Mouse (Mus musculus) kidney, postnatal 0 days (tissue): ENCODE measurements around the gene Rpusd2. TPM values are rescaled to one million over a fixed set of nuclear protein-coding genes. Genes with fewer than 3 reads are reported as not detected.

Experiments used
- ATAC-seq: fragments of 200-750 bp; cut with Nextera tagmentation; replicated peaks from 2 replicates; pipeline ENCODE4 v1.8.0; 2017; ENCODE audit warnings: low read depth, moderate number of reproducible peaks, moderate TSS enrichment, moderate library complexity; ENCODE audit not compliant: low FRiP score
- DNase-seq: peaks from one replicate; pipeline ENCODE4 v3.0.0-alpha.2; 2016; ENCODE audit warnings: low spot score
- H3K27ac ChIP-seq: fragments of 300-500 bp; sonication (generic); 2 replicates; pipeline ENCODE4 v1.5.1; 2014; ENCODE audit warnings: mild to moderate bottlenecking
- H3K27me3 ChIP-seq: fragments of 300-500 bp; sonication (generic); 2 replicates; pipeline ENCODE4 v1.6.1; 2014; ENCODE audit warnings: low read length, mixed read lengths; ENCODE audit not compliant: insufficient read depth
- H3K36me3 ChIP-seq: fragments of 300-500 bp; sonication (generic); 2 replicates; pipeline ENCODE4 v1.6.1; 2014; ENCODE audit warnings: low read length, mixed read lengths; ENCODE audit not compliant: insufficient read depth
- H3K4me1 ChIP-seq: fragments of 300-500 bp; sonication (generic); replicated peaks from 2 replicates; pipeline ENCODE4 v1.6.1; 2014; ENCODE audit warnings: antibody characterized with exemption, low read length, mixed read lengths; ENCODE audit not compliant: insufficient read depth
- H3K4me2 ChIP-seq: fragments of 300-500 bp; sonication (generic); 2 replicates; pipeline ENCODE4 v1.6.1; 2014; ENCODE audit warnings: mild to moderate bottlenecking, low read length, moderate library complexity, mixed read lengths
- H3K4me3 ChIP-seq: fragments of 300-500 bp; sonication (generic); replicated peaks from 2 replicates; pipeline ENCODE4 v1.5.1; 2014; ENCODE audit warnings: low read depth, low read length
- H3K9ac ChIP-seq: fragments of 300-500 bp; sonication (generic); 2 replicates; pipeline ENCODE4 v1.6.1; 2014; ENCODE audit warnings: low read depth, low read length
- H3K9me3 ChIP-seq: fragments of 300-500 bp; sonication (generic); replicated peaks from 2 replicates; pipeline ENCODE4 v1.6.1; 2016; ENCODE audit warnings: low read length, inconsistent platforms, mixed read lengths
- CTCF ChIP-seq: IDR thresholded peaks from 2 replicates; pipeline ENCODE4 v1.5.1; 2016; ENCODE audit warnings: antibody characterized with exemption, low read depth, mild to moderate bottlenecking, moderate library complexity
- WGBS: fragments of 180-500 bp; shearing (Covaris S2); extraction: QIAGEN DNeasy Blood & Tissue Kit; methylation state at CpG from one replicate; pipeline ENCODE4 v1.1.7; 2014; 5-methylcytosine and 5-hydroxymethylcytosine counted together
- polyA plus RNA-seq: library from polyadenylated mRNA; unstranded; fragments of >200 nt; fragmentation: Nextera tagmentation; extraction: Ambion mirVana; gene quantifications from 2 replicates; pipeline ENCODE4 v1.2.1, GENCODE M21; 2015

Gene Rpusd2
- polyA plus RNA-seq, 1 experiment from 2014 or later = 2.8 TPM

- Histone ChIP-seq H3K36me3 (0 out of 2 replicates have a peak, but pooled peaks cover 12% of the 10 kb centered on the region), H3K9ac (no peak overlapping the region), H3K27ac (no peak overlapping the region), H3K9me3 (no peaks in the 10 kb centered on the region), H3K4me2 (no peak overlapping the region), H3K27me3 (no peaks in the 10 kb centered on the region), H3K4me3 (no peak overlapping the region), H3K4me1 (peaks cover 5% of the 10 kb centered on the region)
- ATAC-seq (no peak), DNase-seq (no peak)
- WGBS = 89% methylated on average over 4 of the region's 4 CpGs
- TF ChIP-seq CTCF = no peak
Observed at GRCm38 (mm10) chr2:119026951-119027350, 7.6 kb upstream of the Rpusd2 start.

- under 1% methylated on average over 28 of the region's 28 CpGs for WGBS
- ATAC-seq (peak; percentile 97), DNase-seq (peak; percentile 99)
- Histone ChIP-seq H3K4me1 (peaks cover 5% of the 10 kb centered on the region), H3K9ac (peak within 1 kb of the TSS; percentile 66), H3K36me3 (0 out of 2 replicates have a peak, but pooled peaks cover 6% of the 10 kb centered on the region), H3K4me2 (peak within 1 kb of the TSS; percentile 88), H3K27ac (peak within 1 kb of the TSS; percentile 3; the same call in 1 of the 2 replicates), H3K27me3 (no peaks in the 10 kb centered on the region), H3K9me3 (no peaks in the 10 kb centered on the region), H3K4me3 (peak within 1 kb of the TSS; percentile 56)
- TF ChIP-seq CTCF = no peak
Observed at GRCm38 (mm10) chr2:119028941-119029551, 5.5 kb upstream of the Rpusd2 start, which contains the start of gene Ccdc32. Gene Ccdc32, minus strand, starts transcription at chr2:119029393.

GRCm38 (mm10) chr2:119032191-119032590 lies 2.4 kb upstream of the Rpusd2 start:
- H3K27me3 ChIP-seq = no peaks in the 10 kb centered on the region
- H3K9ac ChIP-seq = no peak overlapping the region
- H3K4me1 ChIP-seq = peaks cover 5% of the 10 kb centered on the region
- H3K4me3 ChIP-seq = no peak overlapping the region
- H3K36me3 ChIP-seq = peaks cover 3% of the 10 kb centered on the region; the same call in 1 of the 2 replicates
- DNase-seq (no peak), ATAC-seq (no peak)
- 60% methylated on average over 4 of the region's 4 CpGs for WGBS
- no peak overlapping the region for H3K27ac ChIP-seq
- no peak overlapping the region for H3K4me2 ChIP-seq
- TF ChIP-seq CTCF = no peak
- H3K9me3 ChIP-seq = no peaks in the 10 kb centered on the region

GRCm38 (mm10) chr2:119035397-119035745 lies 781 bp downstream of the Rpusd2 start:
- Histone ChIP-seq H3K4me3 (peak overlapping the region; percentile 97), H3K9ac (peak overlapping the region; percentile 76), H3K9me3 (no peaks in the 10 kb centered on the region), H3K4me2 (peak overlapping the region; percentile 85), H3K4me1 (no peaks in the 10 kb centered on the region), H3K27me3 (no peaks in the 10 kb centered on the region), H3K27ac (peak overlapping the region; percentile 84; the same call in 1 of the 2 replicates), H3K36me3 (peaks cover 17% of the 10 kb centered on the region)
- WGBS = 8% methylated on average over 7 of the region's 7 CpGs
- DNase-seq = peak; percentile 24
- no peak for ATAC-seq
- TF ChIP-seq CTCF = no peak

- TF ChIP-seq CTCF = peak; percentile 66
- no peak overlapping the region for H3K4me2 ChIP-seq
- no peak for ATAC-seq
- WGBS = 42% methylated on average over 4 of the region's 4 CpGs
- peak; percentile 78 for DNase-seq
- peaks cover 17% of the 10 kb centered on the region for H3K36me3 ChIP-seq
- no peak overlapping the region for H3K27ac ChIP-seq
- H3K9me3 ChIP-seq = no peaks in the 10 kb centered on the region
- no peaks in the 10 kb centered on the region for H3K4me1 ChIP-seq
- H3K9ac ChIP-seq = no peak overlapping the region
- H3K27me3 ChIP-seq = no peaks in the 10 kb centered on the region
- no peak overlapping the region for H3K4me3 ChIP-seq
Observed at GRCm38 (mm10) chr2:119040882-119041281, 6.3 kb downstream of the Rpusd2 start.

- 75% methylated on average over 2 of the region's 2 CpGs for WGBS
- TF ChIP-seq CTCF = no peak
- H3K4me2 ChIP-seq = no peak overlapping the region
- H3K9me3 ChIP-seq = no peaks in the 10 kb centered on the region
- no peak for ATAC-seq
- no peaks in the 10 kb centered on the region; the same call in 1 of the 2 replicates for H3K4me1 ChIP-seq
- H3K9ac ChIP-seq = no peak overlapping the region
- H3K27ac ChIP-seq = no peak overlapping the region
- H3K36me3 ChIP-seq = no peaks in the 10 kb centered on the region
- DNase-seq = no peak
- H3K27me3 ChIP-seq = no peaks in the 10 kb centered on the region
- H3K4me3 ChIP-seq = no peak overlapping the region
Observed at GRCm38 (mm10) chr2:119045163-119045562, 10.6 kb downstream of the Rpusd2 start.
